Mouse (Mus musculus) fibroblast of lung, adult 2 months (primary cell): ENCODE measurements at regions not wholly inside any gene's neighbourhood (a gene's known extent, or its start where the extent isn't known, plus 50 kb on each side); places are given as distances from the start of the nearest gene placed in this dataset.
"Not testable (repeated sequence)": the region's sequence is repeated elsewhere in the genome, so short reads cannot be mapped to it uniquely, and the experiment has no call there.

ENCODE experiments used
- DNase-seq: peaks from one replicate; pipeline ENCODE4 v3.0.0-alpha.2; 2011; ENCODE audit warnings: low read depth

DNA sequence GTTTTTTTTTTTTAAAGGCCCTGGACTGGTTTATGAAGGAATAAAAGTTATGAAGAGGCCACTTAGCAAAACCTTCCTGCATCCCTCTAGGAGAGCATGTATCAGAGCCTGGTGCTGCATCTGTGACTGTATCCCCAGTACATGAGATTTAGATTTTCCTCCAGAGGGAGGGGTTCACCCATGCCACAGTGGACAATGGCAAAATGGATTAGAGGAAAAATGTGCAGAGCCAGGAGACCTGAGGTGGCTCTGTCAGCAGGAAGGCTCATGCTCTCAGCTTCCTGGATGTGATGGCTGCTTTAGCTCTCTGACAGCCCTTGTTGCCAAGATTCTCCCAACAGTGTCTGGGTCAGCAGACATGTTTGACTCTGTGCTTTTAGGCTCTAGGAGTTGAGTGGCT, 298.2 kb downstream of the Eipr1 start:
- no peak for DNase-seq

DNA sequence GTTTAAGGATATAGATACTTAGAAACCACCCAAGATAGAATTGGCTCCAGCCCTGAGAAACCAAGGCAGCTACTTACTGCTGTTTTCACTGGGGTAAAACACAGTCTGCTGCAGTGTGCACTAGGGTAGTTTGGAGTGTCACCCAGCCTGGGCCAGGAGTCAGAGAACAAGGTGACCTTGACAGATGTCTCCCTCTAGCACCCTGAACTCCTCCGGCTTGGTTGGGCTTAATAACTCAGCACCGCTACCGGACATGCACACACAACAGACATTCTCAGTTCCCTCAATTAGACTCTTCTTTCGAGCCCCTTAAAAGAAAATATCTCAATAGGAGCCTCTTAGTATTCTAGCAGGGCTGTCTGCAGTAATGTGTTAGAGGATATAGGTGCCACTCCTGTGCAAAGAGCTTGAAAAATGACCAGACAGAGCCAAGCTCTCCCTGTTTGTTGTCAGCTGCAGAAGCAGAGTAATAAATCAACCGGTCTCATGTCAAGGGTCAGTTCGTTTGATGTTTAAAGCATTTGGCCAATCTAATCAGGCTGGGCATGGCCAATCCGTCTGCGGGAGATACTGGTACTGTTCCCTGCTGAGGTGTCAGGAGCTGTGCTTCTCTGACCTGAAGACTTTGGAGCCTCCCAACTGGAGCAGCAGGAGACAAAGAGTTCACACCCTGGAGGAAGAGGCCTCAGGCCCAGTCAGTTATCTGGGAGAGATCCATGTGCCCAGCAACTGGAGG, 299.1 kb downstream of the Eipr1 start:
- DNase-seq = no peak

DNA sequence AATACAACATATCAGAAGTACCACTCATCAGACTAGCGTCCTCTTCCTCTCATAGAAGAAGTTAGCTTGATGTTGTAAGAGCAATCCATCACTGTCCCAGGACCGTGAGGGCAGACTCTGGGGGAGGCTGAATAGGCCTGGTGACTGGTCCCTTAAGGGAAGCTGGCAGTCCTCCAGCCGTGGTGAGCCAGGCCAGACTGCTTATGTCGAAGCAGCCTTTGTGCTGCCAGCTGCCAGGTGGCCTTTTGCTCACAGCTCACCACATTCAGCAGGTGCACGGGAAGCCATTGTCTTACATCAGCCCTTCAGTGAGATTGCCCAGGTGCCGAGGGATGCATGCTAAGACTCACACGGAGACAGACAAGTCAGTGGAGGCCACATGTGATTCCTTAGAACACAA, 302.8 kb downstream of the Eipr1 start:
- no peak for DNase-seq

DNA sequence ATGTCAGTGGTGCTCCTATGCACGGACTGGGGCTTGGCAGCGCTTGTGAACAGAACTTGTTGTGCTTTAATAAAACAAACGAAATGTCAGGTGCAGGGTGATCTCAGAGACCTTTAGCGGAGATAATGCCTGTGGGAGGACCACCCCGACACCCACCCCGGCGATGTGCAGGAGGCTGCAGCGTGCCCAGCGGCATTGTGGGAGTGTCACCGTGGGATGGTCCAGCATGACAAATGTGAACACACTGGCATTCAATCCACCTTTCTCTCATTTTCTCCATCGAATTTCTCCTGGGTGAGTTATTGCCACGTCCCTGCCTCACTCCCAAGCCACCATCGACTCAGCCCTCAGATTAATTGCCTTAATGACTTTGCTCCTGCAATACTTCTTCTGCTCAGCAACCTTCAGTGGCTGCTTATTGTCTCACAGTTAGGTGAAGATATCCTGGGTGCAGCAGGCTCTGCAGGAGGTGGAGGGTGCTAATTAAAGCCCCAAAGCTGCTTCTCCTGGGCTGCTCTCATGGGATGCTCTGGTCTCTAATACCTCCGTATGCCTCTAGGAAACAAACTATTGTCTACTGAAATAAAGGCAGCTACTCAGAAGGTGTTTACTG, 310.5 kb downstream of the Eipr1 start:
- no peak for DNase-seq

DNA sequence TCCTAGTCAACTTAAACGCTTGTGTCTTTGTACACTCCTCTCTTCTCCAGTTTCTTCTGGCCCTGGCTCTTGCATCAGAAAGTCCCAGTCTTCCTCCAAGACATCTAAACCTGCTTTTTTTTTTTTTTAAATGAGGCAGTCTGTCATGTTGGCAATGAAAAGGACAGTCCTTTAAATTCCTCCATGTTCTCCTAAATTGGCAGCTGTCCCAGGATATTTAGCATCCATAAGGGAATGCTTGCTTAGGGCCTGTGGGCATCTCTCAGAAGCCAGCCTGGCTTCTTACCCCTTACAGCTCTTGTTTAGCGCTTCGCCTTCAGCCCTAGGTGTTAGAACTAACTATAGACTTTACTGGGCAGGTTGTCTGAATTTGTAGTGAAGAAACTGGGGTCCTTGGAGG, 311.2 kb downstream of the Eipr1 start:
- DNase-seq = no peak

DNA sequence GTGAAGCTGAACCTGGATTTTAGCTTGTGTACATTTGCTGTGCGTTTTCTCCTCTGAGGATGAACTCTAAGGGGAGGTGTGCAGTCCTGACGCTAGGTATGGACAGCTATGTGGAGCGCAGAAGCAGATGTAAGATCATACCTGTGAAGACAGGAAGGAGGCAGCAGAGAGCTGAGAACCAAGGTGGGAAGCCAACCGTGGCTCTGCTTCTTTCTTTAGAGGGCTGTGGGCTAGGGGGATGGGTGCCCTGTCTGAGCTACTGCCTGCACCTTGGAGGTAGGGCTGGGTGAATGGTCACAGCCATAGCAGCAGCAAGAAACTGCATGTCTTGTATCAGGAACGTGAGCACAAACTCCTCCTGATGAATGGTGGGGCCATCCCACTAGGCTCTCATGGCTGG, 316.6 kb downstream of the Eipr1 start:
- DNase-seq = no peak

DNA sequence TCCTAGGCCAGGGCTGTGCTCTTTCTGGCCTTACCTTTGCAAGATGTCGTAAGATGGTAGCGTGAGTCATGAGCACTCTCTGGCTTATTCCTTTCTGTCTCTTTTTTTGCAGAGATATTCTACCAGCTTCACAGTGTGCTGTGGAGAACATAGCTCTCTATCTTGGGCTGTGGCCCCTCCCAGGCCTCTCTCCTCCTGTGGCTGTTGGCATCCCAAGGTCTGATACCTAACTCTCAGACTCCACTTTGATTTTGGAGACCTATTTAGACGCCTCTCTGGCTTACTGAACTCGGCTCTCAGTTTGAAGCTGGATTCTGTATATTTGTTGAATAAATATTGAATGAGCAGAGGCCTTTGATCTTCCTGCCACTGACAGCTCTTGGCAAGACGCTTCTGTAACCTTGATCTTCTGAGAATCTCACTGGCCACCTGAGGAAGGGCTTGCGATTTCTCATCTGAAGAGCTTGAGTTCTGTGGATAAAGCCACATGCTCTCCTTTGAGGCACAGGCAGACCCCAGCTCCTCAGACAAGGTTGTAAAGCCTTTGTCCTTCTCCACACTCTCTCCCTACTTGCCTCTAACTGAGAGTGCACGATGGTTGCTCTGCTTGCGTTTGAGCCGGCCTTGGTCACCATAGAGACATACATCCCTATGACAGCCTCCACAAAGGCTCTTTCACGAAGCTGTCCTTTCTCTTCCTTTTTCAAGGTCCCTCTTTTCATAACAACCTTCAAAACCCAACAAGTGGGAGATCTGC, 323.7 kb downstream of the Eipr1 start:
- no peak for DNase-seq

DNA sequence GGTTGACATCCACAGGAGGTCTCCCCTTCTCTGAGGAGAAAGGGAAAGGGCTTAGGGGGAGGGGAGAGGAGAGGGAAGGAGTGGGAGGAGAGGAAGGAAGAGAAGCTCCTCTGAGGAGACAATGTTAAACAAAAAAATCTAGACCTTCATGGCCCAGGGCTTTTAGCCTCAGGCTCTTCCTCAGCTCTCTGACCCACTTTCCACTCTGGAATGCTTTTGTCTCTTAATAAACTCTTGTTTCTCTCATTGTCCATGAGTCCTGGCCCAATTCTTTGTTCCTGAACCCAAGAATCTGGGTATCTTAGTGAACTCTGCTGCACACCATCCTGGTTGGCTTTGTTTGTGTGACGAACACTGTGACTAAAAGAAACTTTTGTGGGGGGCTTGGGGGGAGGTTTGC, 325.0 kb downstream of the Eipr1 start:
- DNase-seq = no peak

DNA sequence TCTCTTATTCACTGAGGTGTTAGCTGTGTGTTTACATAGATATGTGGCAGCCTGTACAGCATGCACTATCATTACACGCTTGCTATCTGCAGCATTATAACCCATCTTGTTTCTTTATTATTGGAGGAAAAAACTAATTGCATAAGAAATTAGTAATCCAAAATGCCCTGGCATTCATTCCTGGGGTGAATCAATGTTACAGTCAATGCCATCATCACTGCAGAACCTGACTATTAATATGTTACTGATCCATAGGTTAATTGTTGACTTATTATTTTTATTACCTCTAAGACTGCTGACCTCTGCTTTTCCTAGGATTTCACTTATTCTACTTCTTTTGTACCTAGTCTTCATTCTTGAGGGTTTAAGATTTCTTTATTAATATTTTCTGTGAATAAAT, 327.4 kb downstream of the Eipr1 start:
- no peak for DNase-seq

DNA sequence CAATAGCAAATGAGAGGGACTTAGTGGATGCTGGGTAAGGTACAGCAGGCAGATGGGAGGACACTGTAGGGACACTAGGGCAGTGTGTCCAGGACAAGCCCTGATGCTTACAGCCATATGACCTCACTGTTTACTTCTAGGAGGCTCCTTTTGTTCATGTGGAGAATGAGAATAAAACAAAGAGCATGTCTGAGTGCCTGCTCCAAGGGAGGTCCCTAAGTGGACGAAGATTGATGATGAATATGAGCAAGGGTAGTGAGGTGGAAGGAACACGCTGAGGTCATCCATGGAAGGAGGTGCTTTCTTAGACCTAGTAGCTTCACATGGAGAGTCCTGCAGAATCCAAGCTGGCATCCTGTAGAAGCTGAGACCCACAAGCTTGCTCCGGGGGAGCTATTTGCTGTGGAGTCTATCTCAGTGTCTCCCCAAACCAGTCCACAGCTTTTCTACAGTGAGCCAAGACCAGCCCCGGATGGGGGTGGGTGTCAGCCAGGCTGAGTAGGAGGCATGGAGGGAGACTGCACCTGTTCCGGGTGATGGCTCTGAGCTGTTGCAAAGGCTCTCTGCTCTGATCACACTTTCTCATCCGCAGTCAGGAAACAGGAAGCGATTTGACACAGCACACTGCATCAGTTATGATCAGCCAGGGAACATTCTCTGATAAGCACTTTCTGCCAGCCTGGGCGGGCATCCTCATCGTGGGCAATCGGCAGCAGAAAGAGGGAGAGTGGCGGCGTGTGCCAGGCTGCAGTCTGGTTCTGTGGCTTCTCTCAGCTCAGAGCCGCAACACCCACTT, 332.0 kb downstream of the Eipr1 start:
- no peak for DNase-seq

DNA sequence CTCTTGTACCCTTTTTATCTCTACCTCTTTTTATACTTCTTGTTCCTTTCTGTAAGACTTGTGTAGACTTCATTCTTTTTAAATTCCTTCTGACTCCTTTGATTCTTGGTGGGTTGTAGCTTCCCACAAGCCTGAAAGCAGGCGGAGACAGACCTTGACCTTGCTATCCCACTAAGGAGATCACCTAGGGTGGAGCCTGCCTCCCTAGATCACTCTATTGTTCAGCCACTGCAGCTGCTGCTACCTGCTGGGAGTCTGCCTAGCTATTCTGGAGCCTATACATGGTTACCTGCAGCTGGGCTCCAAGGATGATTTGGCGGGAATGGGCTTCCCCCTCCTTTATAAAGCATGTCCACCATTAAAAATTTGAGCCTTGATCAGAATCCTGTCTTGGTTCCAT, 335.6 kb downstream of the Eipr1 start:
- not testable (repeated sequence) for DNase-seq

DNA sequence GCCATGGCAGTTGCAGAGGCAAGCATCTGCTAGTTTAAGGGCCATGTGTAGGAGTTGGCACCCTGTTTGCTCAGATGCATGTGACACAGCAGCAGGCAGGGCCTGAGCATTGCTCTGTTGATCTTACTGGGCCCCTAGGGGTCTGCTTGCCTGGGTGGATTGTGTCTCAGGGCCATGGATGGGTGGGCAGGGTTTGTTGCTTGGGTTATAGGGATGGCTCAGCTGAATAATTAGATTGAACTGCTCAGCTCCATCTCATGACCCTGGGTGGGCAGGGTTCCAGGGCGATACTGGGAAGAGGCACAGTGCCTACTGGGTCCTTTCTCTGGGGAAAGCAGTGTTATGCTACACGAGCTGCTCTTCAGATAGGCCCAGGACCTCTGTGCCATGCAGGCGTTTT, 338.0 kb downstream of the Eipr1 start:
- DNase-seq = no peak

DNA sequence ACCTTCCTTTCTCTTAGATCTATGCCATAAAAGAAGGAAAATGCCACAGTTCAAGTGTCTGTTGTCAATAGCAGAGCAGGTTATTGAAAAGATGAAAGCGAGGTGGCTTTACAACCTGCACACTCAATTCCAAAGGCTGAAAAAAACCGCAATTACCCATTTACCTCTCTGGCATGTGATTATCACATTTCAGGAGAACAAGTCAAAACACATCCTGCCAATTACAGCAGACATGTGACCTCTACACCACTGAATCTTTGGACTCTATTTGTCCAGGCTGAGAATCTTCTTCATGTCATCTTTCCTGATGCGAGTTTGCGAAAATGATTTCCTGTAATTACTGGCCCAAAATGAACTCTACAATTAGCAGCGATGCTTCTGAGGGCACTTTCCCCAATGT, 338.8 kb downstream of the Eipr1 start:
- DNase-seq = no peak

DNA sequence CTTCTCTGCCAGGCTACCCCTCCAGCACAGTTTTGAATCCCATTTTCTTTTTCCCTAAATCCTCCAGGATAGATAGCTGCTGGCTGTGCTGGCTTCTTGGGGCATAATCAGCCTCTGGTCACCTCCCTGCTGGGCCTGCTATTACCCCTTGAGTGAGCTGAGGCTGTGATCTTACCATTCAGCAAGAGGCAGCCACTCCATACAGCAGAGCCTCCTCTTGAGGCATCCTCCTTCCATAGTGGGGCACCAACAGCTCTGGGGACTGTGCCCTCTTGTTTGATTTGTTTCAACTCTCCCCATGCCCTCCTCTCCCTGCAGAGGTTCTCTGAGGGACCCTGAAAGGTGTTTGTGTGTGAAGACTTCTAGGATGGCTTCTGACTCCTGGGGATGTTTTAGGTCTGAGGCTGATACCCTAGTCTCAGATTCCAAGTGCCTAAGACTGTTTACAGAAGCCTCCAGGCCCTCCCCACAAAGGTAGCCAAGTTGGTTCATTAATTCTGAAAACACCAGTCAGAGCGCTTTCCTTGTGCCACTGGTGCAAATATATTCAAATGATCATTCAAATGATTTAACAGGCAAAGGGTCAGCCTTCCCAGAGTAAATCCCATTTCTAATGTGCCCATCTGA, 343.9 kb downstream of the Eipr1 start:
- no peak for DNase-seq

DNA sequence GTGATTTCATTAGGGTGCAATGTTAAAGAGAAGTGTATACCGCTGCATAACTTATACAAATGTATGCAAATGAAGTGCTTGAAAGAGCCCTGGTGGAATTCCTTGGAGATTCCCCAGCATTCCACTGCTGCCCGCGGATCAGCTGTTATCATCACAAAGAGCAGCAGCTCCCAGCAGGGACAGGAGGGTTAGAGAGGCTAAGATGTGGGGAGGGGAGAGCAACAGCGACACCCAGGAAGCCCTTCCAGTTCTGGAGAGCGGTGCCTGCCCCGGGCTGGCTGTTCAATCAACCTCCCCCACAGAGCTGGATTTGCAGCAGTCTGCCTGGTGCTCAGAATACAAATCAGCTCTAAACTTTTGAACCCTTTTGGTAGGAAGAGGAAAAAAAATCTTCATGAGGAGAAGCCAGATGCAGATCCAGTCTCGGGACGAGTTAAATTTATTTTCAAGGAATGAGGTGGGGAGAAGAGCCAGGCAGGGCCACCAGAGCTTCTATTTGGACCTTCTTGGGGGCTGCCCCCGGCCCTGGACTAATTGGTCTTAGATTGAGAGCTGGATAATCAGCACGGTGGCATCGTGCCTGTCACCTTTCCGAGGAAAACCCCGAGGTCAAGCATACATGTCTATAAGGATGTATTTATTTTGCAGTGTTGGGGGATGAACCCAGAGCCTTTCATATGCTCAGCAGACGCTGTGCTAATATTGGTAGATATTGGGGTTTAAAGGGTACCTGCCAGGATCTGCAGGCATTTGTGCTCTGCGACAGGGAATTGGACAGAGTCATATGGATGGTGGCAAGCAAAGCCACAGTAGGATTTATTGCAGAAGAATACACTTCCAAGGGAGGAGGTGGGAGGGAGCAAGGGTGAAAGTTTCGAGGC, 344.7 kb downstream of the Eipr1 start:
- no peak for DNase-seq

DNA sequence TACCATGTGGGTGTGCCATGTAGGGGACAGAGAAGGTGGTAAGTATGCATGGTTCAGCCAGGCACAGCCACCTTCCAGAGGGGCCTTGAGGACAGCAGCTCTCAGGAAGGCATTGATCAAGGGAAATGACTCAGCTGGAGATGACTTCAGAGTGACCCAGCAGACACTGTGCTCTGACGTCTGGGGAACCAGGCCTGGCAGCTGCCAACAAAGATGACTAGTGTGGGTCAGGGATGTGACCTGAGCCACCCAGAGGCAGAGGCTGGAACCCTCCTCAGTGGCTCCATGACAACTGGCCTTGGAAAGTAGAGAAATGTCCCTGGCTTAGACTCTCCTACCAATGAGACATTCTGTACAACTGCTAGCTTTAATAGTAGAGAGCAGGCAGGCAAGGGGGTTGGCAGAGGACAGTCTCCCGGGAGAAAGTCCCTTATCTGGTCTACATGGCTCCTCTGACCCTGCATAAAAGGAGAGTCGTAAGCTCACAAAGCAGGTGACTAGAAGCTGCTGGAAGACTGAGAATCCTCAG, 348.5 kb downstream of the Eipr1 start:
- DNase-seq = no peak

DNA sequence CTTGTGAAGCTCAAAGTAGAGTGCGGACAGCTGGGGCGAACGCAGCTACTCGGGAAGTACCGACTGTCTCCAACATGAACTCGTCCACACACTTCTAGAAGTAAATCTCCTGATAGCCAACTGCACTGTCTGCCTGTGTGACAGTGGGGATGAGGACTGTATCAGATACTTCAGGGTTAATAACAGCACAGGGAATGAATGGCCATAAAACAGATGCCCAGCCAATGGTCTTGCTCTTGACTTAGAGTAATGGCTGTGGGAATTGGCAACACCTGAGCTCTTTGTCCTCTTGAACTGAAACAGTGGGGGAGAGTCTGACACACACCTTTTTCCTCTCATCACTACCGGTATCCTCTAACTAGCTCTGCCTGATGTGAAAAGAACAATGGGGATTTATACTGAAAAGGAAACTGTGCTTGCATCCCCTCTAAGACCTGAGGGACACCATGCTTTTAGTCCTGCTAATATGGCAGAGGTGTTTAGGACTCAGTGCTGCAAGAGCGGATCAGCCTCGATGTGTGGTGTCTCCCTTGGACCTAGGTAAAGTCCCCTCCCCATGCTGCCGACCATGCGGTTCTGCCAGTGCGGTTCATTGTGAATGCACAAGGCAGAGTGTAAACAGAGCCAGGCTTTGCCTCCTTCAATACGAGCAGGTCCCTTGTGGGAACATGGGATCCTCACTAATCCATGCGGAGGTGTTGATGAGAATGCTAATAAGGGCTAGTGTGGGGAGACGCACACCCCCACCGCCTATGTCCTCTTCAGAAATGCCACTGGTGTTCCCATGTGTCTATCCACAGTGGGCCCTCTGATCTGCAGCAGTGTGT, 355.5 kb downstream of the Eipr1 start:
- no peak for DNase-seq

DNA sequence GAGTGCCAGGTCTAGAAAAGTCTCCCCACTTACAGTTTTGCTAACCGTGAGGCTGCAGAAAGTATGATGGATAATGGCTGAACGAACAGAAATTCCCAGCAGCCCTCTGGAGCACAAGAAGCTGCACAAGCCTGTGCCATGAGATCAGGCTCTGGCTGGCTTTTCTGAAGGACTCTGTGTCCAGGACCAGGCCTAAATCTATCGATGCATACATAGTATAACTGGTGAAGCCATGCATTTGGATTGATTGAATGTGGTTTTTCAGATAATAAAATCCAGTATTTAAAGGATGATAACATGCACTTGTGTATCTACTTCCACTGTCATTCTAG, 356.1 kb downstream of the Eipr1 start:
- no peak for DNase-seq

DNA sequence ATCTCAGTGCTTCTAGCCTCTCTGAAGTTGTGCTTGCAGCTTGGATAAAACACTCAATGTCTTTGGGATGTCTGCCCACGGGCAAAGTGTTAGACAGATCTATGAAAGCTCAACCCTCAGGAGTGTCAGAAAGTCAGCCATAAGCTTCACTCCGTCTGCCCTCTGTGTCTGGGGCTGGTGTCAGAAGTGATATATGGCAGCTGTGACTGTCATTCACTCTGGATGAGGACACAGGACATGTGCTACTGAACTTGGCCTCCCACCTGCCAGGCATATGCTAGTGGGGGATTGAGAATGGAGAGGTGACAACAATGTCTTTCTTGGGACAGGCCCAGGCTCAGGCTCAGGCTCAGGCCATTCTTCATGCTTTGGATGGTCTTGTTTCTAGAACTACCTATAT, 366.7 kb downstream of the Eipr1 start:
- DNase-seq = no peak

DNA sequence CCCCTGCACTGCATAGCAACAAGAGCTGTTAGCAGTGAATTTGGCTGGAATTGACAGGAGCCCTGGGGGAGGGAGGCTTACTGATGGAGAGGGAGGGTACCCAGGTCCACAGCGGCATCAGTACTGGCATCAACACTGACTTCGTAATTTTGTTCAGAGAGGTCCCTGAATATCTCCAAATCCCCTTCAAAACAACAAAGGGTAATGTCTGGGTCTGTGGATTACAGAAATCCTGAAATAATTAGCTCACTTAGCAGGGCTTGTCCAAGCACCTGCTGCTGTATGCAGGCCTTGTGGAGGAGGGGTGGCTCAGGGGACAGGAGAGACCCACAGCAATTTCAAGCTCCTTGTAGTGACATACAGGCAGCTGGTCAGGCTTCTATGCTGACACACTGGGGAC, 369.6 kb downstream of the Eipr1 start:
- DNase-seq = no peak
